Comparison of ENCODE assay signal across 9 mouse cellular contexts in the genomic region with DNA sequence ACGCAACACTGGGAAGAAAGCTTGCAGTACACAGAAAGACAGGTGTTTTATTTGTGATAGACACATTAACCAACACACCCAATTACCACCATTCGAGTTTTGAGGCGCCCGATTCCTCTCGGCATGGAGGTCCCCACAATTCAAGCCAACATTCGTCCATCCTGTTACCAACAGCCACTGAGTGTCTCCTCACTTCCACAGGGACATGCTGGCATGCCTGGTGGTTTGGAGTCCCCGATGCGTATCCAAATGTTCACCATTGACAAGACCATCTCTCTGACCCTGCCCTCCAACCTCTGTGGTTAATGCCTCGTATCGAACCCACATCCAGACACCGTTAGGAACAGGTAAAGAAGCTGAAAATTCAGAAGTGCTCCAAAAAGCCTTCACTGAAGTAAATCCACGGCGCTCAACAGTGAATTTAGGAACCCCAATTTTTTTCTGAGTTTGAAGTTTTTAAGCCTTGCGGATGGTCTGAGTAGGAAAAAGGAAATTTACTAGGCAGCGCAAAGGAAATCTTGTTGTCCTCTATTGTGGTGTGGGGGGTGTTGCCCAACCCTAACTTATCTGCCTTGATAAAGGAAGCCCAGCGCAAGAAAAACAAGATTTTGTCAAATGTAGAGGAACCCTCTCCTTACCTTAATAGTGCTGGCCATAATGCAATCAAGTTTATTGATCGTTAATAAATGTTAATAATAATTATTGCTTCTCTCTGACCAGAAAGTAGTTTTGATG.
A peak's percentile ranks its signal among the peaks of the same experiment; 100 is the strongest.
DNase-seq lines count a peak whose midpoint lies in the region; ATAC-seq and TF ChIP-seq lines count a peak whose summit lies in the region.
"Had no signal": no experiment of that assay in that cellular context is flagged by ENCODE, and none has a peak within 500 bp of the region (broad histone marks: within the 10 kb centered on the region; RNA-seq: fewer than 3 reads in every experiment).

No protein-coding gene starts in this region.

- no peaks in the 10 kb centered on the region for H3K4me1 ChIP-seq in erythroblast, embryonic 14.5 days (ENCODE audit: control insufficient read depth)
- H3K4me1 ChIP-seq in heart, embryonic 14.5 days (ENCODE audit: control insufficient read depth in 2 of 2, insufficient read depth in 2 of 2, low read length in 2 of 2) = peaks cover 0 to under 1% of the 10 kb centered on the region in 2 experiments; a peak in 1 of 4 replicates

- no peak overlapping the region for H3K4me2 ChIP-seq in heart, embryonic 14.5 days (ENCODE audit: low read length)

- peak overlapping the region; percentile 77 for H3K27ac ChIP-seq in layer of hippocampus, adult 2 months
- peak overlapping the region; percentile 61 to 77 for H3K27ac ChIP-seq in heart, embryonic 14.5 days (replicated peaks in 1 of 2; ENCODE audit: control insufficient read depth in 1 of 2, insufficient read depth in 1 of 2, low read depth in 2 of 2, low read length in 2 of 2)

- 70% methylated on average over 17 of the region's 17 CpGs for WGBS in heart, embryonic 14.5 days

- DNase-seq in layer of hippocampus, adult 2 months (ENCODE audit: low spot score in 2 of 2) = no peak
- no peak for DNase-seq in layer of hippocampus, adult 8-10 months (ENCODE audit: low spot score in 2 of 2)
- no peak for DNase-seq in left cerebral cortex, postnatal 14 days (ENCODE audit: low spot score in 2 of 2)
- DNase-seq in left cerebral cortex, adult 9 months (ENCODE audit: low spot score in 2 of 2) = no peak
- DNase-seq: cerebellum, postnatal 14 days had no signal

- intact Hi-C loops in left cerebral cortex, postnatal 14 days (cut with DNase I) = no loop called here

- peaks cover 38% of the 10 kb centered on the region for H3K27me3 ChIP-seq in erythroblast, embryonic 14.5 days (ENCODE audit: control insufficient read depth)
- H3K27me3 ChIP-seq in heart, embryonic 14.5 days (ENCODE audit: control insufficient read depth, insufficient read depth, low read length) = no peaks in the 10 kb centered on the region

- H3K9ac ChIP-seq in heart, embryonic 14.5 days (ENCODE audit: low read length) = peak overlapping the region; percentile 75

- ATAC-seq in erythroblast, adult 5-6 weeks (replicated peaks; ENCODE audit: low FRiP score, poor library complexity, severe bottlenecking) = no peak
- ATAC-seq in heart, embryonic 14.5 days (ENCODE audit: insufficient number of reproducible peaks, insufficient read depth, low FRiP score, low read depth) = no peak
- ATAC-seq in megakaryocyte, adult 5-6 weeks (ENCODE audit: poor library complexity, severe bottlenecking) = peak; percentile 14; the same call in 1 of the 2 replicates

- no peak for TF ChIP-seq CTCF in layer of hippocampus, adult 2 months (conservative IDR thresholded peaks at IDR 0.05)

- no peaks in the 10 kb centered on the region for H3K36me3 ChIP-seq in erythroblast, embryonic 14.5 days (ENCODE audit: control insufficient read depth)
- no peaks in the 10 kb centered on the region for H3K36me3 ChIP-seq in heart, embryonic 14.5 days (ENCODE audit: control insufficient read depth, insufficient read depth, low read length)

- H3K9me3 ChIP-seq in erythroblast, embryonic 14.5 days (ENCODE audit: control insufficient read depth, low read length) = no peaks in the 10 kb centered on the region
- H3K9me3 ChIP-seq in heart, embryonic 14.5 days (ENCODE audit: control insufficient read depth, low read length) = no peaks in the 10 kb centered on the region

- peak overlapping the region; percentile 17 for H3K4me3 ChIP-seq in erythroblast, embryonic 14.5 days (replicated peaks)
- H3K4me3 ChIP-seq in layer of hippocampus, adult 2 months = peak overlapping the region; percentile 38
- H3K4me3 ChIP-seq in heart, embryonic 14.5 days (ENCODE audit: control insufficient read depth in 1 of 2, insufficient read depth in 1 of 2, low read depth in 1 of 2, low read length in 2 of 2) = peak overlapping the region; percentile 43 to 48
